Comparison of ENCODE assay signal across 7 mouse cellular contexts in genomic region chr11:105362946-105363597, GRCm38 (mm10).
DNase-seq lines count a peak whose midpoint lies in the region; ATAC-seq lines count a peak whose summit lies in the region.

No protein-coding gene starts in this region.

- no peaks in the 10 kb centered on the region for H3K27me3 ChIP-seq in embryonic facial prominence, embryonic 11.5 days (ENCODE audit: control insufficient read depth, insufficient read depth, low read length)
- peaks cover 29% of the 10 kb centered on the region for H3K27me3 ChIP-seq in limb, embryonic 10.5 days (ENCODE audit: low read depth, poor library complexity, severe bottlenecking)
- peaks cover 37% of the 10 kb centered on the region for H3K27me3 ChIP-seq in midbrain, embryonic 12.5 days

- peak; percentile 61 for ATAC-seq in embryonic facial prominence, embryonic 11.5 days (replicated peaks; ENCODE audit: insufficient number of reproducible peaks, low FRiP score, low TSS enrichment, low read depth)
- ATAC-seq in midbrain, embryonic 12.5 days (ENCODE audit: low FRiP score, low read depth), result peak; percentile 76

- no peaks in the 10 kb centered on the region for H3K36me3 ChIP-seq in embryonic facial prominence, embryonic 11.5 days (replicated peaks; ENCODE audit: control insufficient read depth, insufficient read depth, low read depth, low read length)
- H3K36me3 ChIP-seq in limb, embryonic 10.5 days, result no peaks in the 10 kb centered on the region
- no peaks in the 10 kb centered on the region for H3K36me3 ChIP-seq in midbrain, embryonic 12.5 days

- H3K27ac ChIP-seq in embryonic facial prominence, embryonic 11.5 days (replicated peaks; ENCODE audit: low read depth, low read length), result no peak overlapping the region
- peak overlapping the region; percentile 61 for H3K27ac ChIP-seq in limb, embryonic 10.5 days
- H3K27ac ChIP-seq in midbrain, embryonic 12.5 days (replicated peaks), result peak overlapping the region; percentile 54

- 1% methylated on average over 40 of the region's 40 CpGs for WGBS in embryonic facial prominence, embryonic 11.5 days
- WGBS in limb, embryonic 10.5 days, result 2% methylated on average over 40 of the region's 40 CpGs
- WGBS in midbrain, embryonic 12.5 days, result 1% methylated on average over 40 of the region's 40 CpGs

- H3K4me1 ChIP-seq in embryonic facial prominence, embryonic 11.5 days (ENCODE audit: control insufficient read depth, insufficient read depth, low read length), result peaks cover 4% of the 10 kb centered on the region; the same call in 1 of the 2 replicates
- H3K4me1 ChIP-seq in limb, embryonic 10.5 days, result peaks cover 40% of the 10 kb centered on the region
- H3K4me1 ChIP-seq in midbrain, embryonic 12.5 days, result peaks cover 28% of the 10 kb centered on the region

- H3K4me3 ChIP-seq in embryonic facial prominence, embryonic 11.5 days (ENCODE audit: low read depth, low read length), result peak overlapping the region; percentile 39
- H3K4me3 ChIP-seq in limb, embryonic 10.5 days, result peak overlapping the region; percentile 57
- H3K4me3 ChIP-seq in midbrain, embryonic 12.5 days, result peak overlapping the region; percentile 54

- peak overlapping the region; percentile 60 for H3K9ac ChIP-seq in embryonic facial prominence, embryonic 11.5 days (replicated peaks; ENCODE audit: low read length)
- H3K9ac ChIP-seq in midbrain, embryonic 12.5 days (replicated peaks), result peak overlapping the region; percentile 70

- no peaks in the 10 kb centered on the region for H3K9me3 ChIP-seq in embryonic facial prominence, embryonic 11.5 days (replicated peaks; ENCODE audit: control insufficient read depth, low read length)
- no peaks in the 10 kb centered on the region for H3K9me3 ChIP-seq in limb, embryonic 10.5 days (replicated peaks)
- H3K9me3 ChIP-seq in midbrain, embryonic 12.5 days, result no peaks in the 10 kb centered on the region

- peak; percentile 87 to 92 for DNase-seq in adrenal gland, postnatal 36 days
- peak; percentile 84 for DNase-seq in embryonic facial prominence, embryonic 11.5 days (ENCODE audit: low spot score)
- peak; percentile 98 for DNase-seq in heart, adult 11 months
- peak; percentile 88 for DNase-seq in kidney, adult 18-20 months
- DNase-seq in limb, embryonic 10.5 days (ENCODE audit: low spot score), result peak; percentile 89
- DNase-seq in spleen, adult 12 weeks (ENCODE audit: low spot score), result peak; percentile 73

- peak overlapping the region; percentile 73 for H3K4me2 ChIP-seq in embryonic facial prominence, embryonic 11.5 days (ENCODE audit: low read depth, low read length)
- H3K4me2 ChIP-seq in midbrain, embryonic 12.5 days (replicated peaks), result peak overlapping the region; percentile 80
